Mouse (Mus musculus) spleen, adult 2 months (tissue): ENCODE data around the gene Cpox.

Experiments used
- CTCF ChIP-seq: fragments of 200-500 bp; IDR thresholded peaks from 2 replicates; pipeline ENCODE4 v1.5.1; 2011; ENCODE audit warnings: mild to moderate bottlenecking, inconsistent platforms; ENCODE audit not compliant: insufficient read depth, insufficient read length, insufficient replicate concordance; ENCODE audit errors: extremely low read depth
- POLR2A ChIP-seq: fragments of 200-500 bp; IDR thresholded peaks from 2 replicates; pipeline ENCODE4 v1.6.1; 2011; ENCODE audit warnings: low read depth, low read length, inconsistent platforms

- TF ChIP-seq CTCF = no peak
- no peak for TF ChIP-seq POLR2A
These were observed 1.3 kb downstream of the Cpox start for GRCm38 (mm10) chr16:58671212-58671985.
